Mouse (Mus musculus) intestine, postnatal 0 days (tissue): Measurements from ENCODE around the gene Tram1l1. TPM values are rescaled to one million over a fixed set of nuclear protein-coding genes. Genes with fewer than 3 reads are reported as not detected.
A peak's percentile ranks its signal among the peaks of the same experiment; 100 is the strongest.

Source experiments
- ATAC-seq: fragments of 200-750 bp; cut with Nextera tagmentation; 2 replicates; pipeline ENCODE4 v1.8.0; 2017; ENCODE audit warnings: mild to moderate bottlenecking, moderate TSS enrichment, moderate library complexity
- H3K27ac ChIP-seq: fragments of 300-500 bp; sonication (generic); 2 replicates; pipeline ENCODE4 v1.5.1; 2014; ENCODE audit warnings: mild to moderate bottlenecking, low read depth, low read length, moderate library complexity
- H3K27me3 ChIP-seq: fragments of 300-500 bp; sonication (generic); replicated peaks from 2 replicates; pipeline ENCODE4 v1.6.1; 2014; ENCODE audit warnings: low read length, mixed read lengths; ENCODE audit not compliant: control insufficient read depth, insufficient read depth
- H3K36me3 ChIP-seq: fragments of 300-500 bp; sonication (generic); 2 replicates; pipeline ENCODE4 v1.6.1; 2014; ENCODE audit warnings: mild to moderate bottlenecking, moderate library complexity; ENCODE audit not compliant: control insufficient read depth, insufficient read depth
- H3K4me1 ChIP-seq: fragments of 300-500 bp; sonication (generic); replicated peaks from 2 replicates; pipeline ENCODE4 v1.6.1; 2014; ENCODE audit warnings: antibody characterized with exemption, low read length, mixed read lengths; ENCODE audit not compliant: control insufficient read depth, insufficient read depth
- H3K4me2 ChIP-seq: fragments of 300-500 bp; sonication (generic); replicated peaks from 2 replicates; pipeline ENCODE4 v1.6.1; 2014; ENCODE audit warnings: low read depth, mild to moderate bottlenecking, moderate library complexity
- H3K4me3 ChIP-seq: fragments of 300-500 bp; sonication (generic); 2 replicates; pipeline ENCODE4 v1.5.1; 2014; ENCODE audit warnings: low read depth, low read length
- H3K9ac ChIP-seq: fragments of 300-500 bp; sonication (generic); 2 replicates; pipeline ENCODE4 v1.6.1; 2014; ENCODE audit warnings: mild to moderate bottlenecking, low read depth, low read length
- H3K9me3 ChIP-seq: fragments of 300-500 bp; sonication (generic); 2 replicates; pipeline ENCODE4 v1.6.1; 2016; ENCODE audit warnings: mixed run types; ENCODE audit not compliant: control insufficient read depth
- CTCF ChIP-seq: sonication (generic); IDR thresholded peaks from 2 replicates; pipeline ENCODE4 v1.5.1; 2016; ENCODE audit warnings: low read depth, mild to moderate bottlenecking, control low read depth, antibody characterized with exemption, moderate library complexity
- WGBS: fragments of 180-500 bp; shearing (Covaris S2); extraction: QIAGEN DNeasy Blood & Tissue Kit; methylation state at CpG from one replicate; pipeline ENCODE4 v1.1.7; 2014; 5-methylcytosine and 5-hydroxymethylcytosine counted together
- polyA plus RNA-seq: library from polyadenylated mRNA; unstranded; fragments of >200 nt; fragmentation: Nextera tagmentation; extraction: Ambion mirVana; gene quantifications from 2 replicates; pipeline ENCODE4 v1.2.1, GENCODE M21; 2015

Tram1l1 gene
- polyA plus RNA-seq, 1 experiment from 2014 or later, result 2.1 TPM

DNA sequence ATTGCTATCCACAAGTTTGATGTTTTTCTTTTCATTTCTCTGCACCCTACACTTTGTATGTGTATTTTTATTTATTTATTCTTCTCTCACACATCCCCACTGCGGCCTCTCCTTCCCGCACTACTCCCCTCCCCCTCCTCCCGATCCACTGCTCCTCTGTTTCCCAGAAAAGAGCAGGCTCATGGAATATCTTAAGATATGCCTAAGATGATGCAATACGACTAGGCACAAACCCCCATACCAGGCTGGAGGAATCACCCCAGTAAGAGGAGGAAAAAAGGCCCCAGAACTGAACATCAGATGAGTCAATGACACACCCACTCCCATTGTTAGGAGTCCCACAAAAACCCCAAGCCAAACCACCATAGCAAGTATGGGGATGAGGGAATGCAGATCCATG lies 1.4 kb upstream of the Tram1l1 start:
- Histone ChIP-seq H3K27me3 (no peaks in the 10 kb centered on the region), H3K4me1 (no peaks in the 10 kb centered on the region), H3K4me3 (no peak overlapping the region), H3K9ac (no peak overlapping the region), H3K27ac (no peak overlapping the region), H3K4me2 (no peak overlapping the region), H3K9me3 (no peaks in the 10 kb centered on the region), H3K36me3 (no peaks in the 10 kb centered on the region)
- no peak for TF ChIP-seq CTCF
- 68% methylated on average over 4 of the region's 4 CpGs for WGBS
- no peak for ATAC-seq

- no peak for ATAC-seq
These were observed 257 bp upstream of the Tram1l1 start for GRCm38 (mm10) chr3:124320398-124320797.

GRCm38 (mm10) chr3:124346445-124346844 lies 25.8 kb downstream of the Tram1l1 start:
- Histone ChIP-seq H3K9ac (no peak overlapping the region), H3K4me2 (no peak overlapping the region), H3K4me1 (no peaks in the 10 kb centered on the region), H3K9me3 (no peaks in the 10 kb centered on the region), H3K27me3 (no peaks in the 10 kb centered on the region), H3K36me3 (no peaks in the 10 kb centered on the region), H3K4me3 (no peak overlapping the region), H3K27ac (no peak overlapping the region)
- no peak for ATAC-seq
- peak; percentile 52 for TF ChIP-seq CTCF

More at GRCm38 (mm10) chr3:124320398-124320797, 257 bp upstream of the Tram1l1 start:
- TF ChIP-seq CTCF, result no peak
- Histone ChIP-seq H3K4me1 (no peaks in the 10 kb centered on the region), H3K9ac (peak overlapping the region; percentile 23; the same call in 1 of the 2 replicates), H3K27me3 (no peaks in the 10 kb centered on the region), H3K9me3 (no peaks in the 10 kb centered on the region), H3K36me3 (no peaks in the 10 kb centered on the region), H3K4me3 (peak overlapping the region; percentile 58), H3K4me2 (peak overlapping the region; percentile 81), H3K27ac (no peak overlapping the region)
- WGBS, result 16% methylated on average over 2 of the region's 2 CpGs

DNA sequence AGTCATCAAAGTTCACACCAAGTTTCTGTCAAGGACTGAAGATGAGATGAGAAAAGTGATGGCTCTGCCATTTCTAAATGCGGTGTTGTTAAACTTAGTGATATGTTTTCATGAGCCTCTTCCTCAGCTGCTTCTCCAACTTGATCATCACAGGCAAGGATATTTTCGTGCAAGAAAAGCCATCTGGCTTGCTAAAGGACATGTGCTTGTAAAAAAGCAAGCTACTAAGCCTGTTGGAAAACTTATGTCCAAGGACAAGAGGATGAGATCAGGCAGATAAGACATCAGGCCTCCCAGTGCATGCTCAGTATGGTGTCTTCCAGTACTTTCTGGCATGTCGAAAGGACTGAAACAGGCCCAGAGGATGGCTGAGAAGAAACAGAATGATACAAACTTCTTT lies 36.9 kb downstream of the Tram1l1 start:
- Histone ChIP-seq H3K9ac (no peak overlapping the region), H3K9me3 (no peaks in the 10 kb centered on the region), H3K4me1 (no peaks in the 10 kb centered on the region), H3K4me2 (no peak overlapping the region), H3K27me3 (no peaks in the 10 kb centered on the region), H3K27ac (no peak overlapping the region), H3K4me3 (no peak overlapping the region), H3K36me3 (no peaks in the 10 kb centered on the region)
- no peak for TF ChIP-seq CTCF
- ATAC-seq, result no peak
- 85% methylated on average over 3 of the region's 3 CpGs for WGBS

- no peak for ATAC-seq
- no peaks in the 10 kb centered on the region for H3K27me3 ChIP-seq
- TF ChIP-seq CTCF, result no peak
- no peak overlapping the region for H3K4me3 ChIP-seq
- no peaks in the 10 kb centered on the region for H3K36me3 ChIP-seq
- H3K9ac ChIP-seq, result no peak overlapping the region
- WGBS, result 89% methylated on average over 2 of the region's 2 CpGs
- no peak overlapping the region for H3K4me2 ChIP-seq
- H3K9me3 ChIP-seq, result no peaks in the 10 kb centered on the region
- H3K27ac ChIP-seq, result no peak overlapping the region
- no peaks in the 10 kb centered on the region for H3K4me1 ChIP-seq
These were observed 51.4 kb downstream of the Tram1l1 start for GRCm38 (mm10) chr3:124372031-124372430.

Other genes starting within 250 kb of the Tram1l1 start
- not detected in 2 replicates for gene 1700006A11Rik, start 105.2 kb downstream of the Tram1l1 start, polyA plus RNA-seq